ENCODE assay signal across 9 mouse cellular contexts in genomic region chr12:113487693-113488092, GRCm38 (mm10). TPM values are rescaled to one million over a fixed set of nuclear protein-coding genes. Genes with fewer than 3 reads are reported as not detected.
DNase-seq lines count a peak whose midpoint lies in the region; ATAC-seq and TF ChIP-seq lines count a peak whose summit lies in the region.
"Not testable (repeated sequence)": the region's sequence is repeated elsewhere in the genome, so short reads cannot be mapped to it uniquely, and the experiment has no call there.
"Had no signal": no experiment of that assay in that cellular context is flagged by ENCODE, and none has a peak within 500 bp of the region (broad histone marks: within the 10 kb centered on the region; RNA-seq: fewer than 3 reads in every experiment).

No protein-coding gene starts in this region.

- H3K9me3 ChIP-seq in stomach, embryonic 14.5 days (ENCODE audit: control insufficient read depth, low read depth, low read length), result not testable (repeated sequence)

- not testable (repeated sequence) for H3K36me3 ChIP-seq in liver, adult 2 months (ENCODE audit: control insufficient read depth, insufficient read depth, low read length); stomach, embryonic 14.5 days (ENCODE audit: control insufficient read depth, insufficient read depth, low read length)

- TF ChIP-seq CTCF in liver, adult 2 months (IDR thresholded peaks at IDR 0.05; ENCODE audit: low read depth, low read length), result peak; percentile 62

- intact Hi-C loops in heart, postnatal 10 days (cut with DNase I), result loop anchor here (10.0 kb wide), 1 partner anchor 127 kb away; no protein-coding TSS in a partner anchor

- not testable (repeated sequence) for H3K4me1 ChIP-seq in liver, adult 2 months (ENCODE audit: control insufficient read depth, insufficient read depth, low read length); stomach, embryonic 14.5 days (ENCODE audit: control insufficient read depth, insufficient read depth, low read length)

- H3K27ac ChIP-seq in liver, adult 2 months (replicated peaks; ENCODE audit: insufficient read depth, low read depth, low read length); stomach, embryonic 14.5 days (ENCODE audit: low read length): not testable (repeated sequence)

- DNase-seq in B cell, adult 2 months, result peak; percentile 65 to 68
- peak; percentile 71 for DNase-seq in adrenal gland, postnatal 14 days
- DNase-seq in embryo, embryonic 9.5 days (ENCODE audit: extremely low spot score), result peak; percentile 43
- peak; percentile 60 to 74 for DNase-seq in heart, postnatal 10 days
- peak; percentile 62 to 82 for DNase-seq in kidney, postnatal 36 days
- DNase-seq in liver, adult 2 months (ENCODE audit: extremely low read depth, low read depth, low spot score), result peak; percentile 46
- DNase-seq in neural tube, embryonic 10.5 days (ENCODE audit: extremely low spot score, low spot score), result peak; percentile 37

- ATAC-seq in stomach, embryonic 14.5 days (ENCODE audit: insufficient number of reproducible peaks, insufficient read depth, low FRiP score, low read depth), result 0 out of 2 replicates have a peak, but pooled peaks have one; percentile 49

- not testable (repeated sequence) for H3K27me3 ChIP-seq in liver, adult 2 months (ENCODE audit: control insufficient read depth, insufficient read depth, low read length); stomach, embryonic 14.5 days (ENCODE audit: control insufficient read depth, insufficient read depth, low read length)

- not testable (repeated sequence) for H3K9ac ChIP-seq in liver, adult 2 months (ENCODE audit: low read depth, low read length); stomach, embryonic 14.5 days (replicated peaks; ENCODE audit: low read depth, low read length)

- TF ChIP-seq POLR2A in liver, adult 2 months (IDR thresholded peaks at IDR 0.05; ENCODE audit: extremely low read depth, insufficient read depth, low read length), result not testable (repeated sequence)

- H3K4me2 ChIP-seq in stomach, embryonic 14.5 days (replicated peaks; ENCODE audit: low read depth, low read length), result not testable (repeated sequence)

- not testable (repeated sequence) for H3K79me2 ChIP-seq in liver, adult 2 months (ENCODE audit: control insufficient read depth, insufficient read depth, low read length)

- H3K4me3 ChIP-seq in liver, adult 2 months (ENCODE audit: insufficient read depth, low read depth, low read length); stomach, embryonic 14.5 days (ENCODE audit: low read depth, low read length): not testable (repeated sequence)

RNA-seq across cellular contexts. Expression of gene Adam6b, which starts 1.6 kb away (rescaled TPM):
- total RNA-seq in adrenal gland, postnatal 14 days (2021), result 0.26 TPM in 1 of 2 replicates, not detected in the other
- not detected for total RNA-seq in heart, postnatal 10 days (2021)
- not detected in 2 replicates for total RNA-seq in liver, adult 2 months (2014; rRNA removed)
- not detected in 2 replicates for polyA plus RNA-seq in liver, adult 2 months (2012; rRNA removed)
- polyA plus RNA-seq in stomach, embryonic 14.5 days (2014; fragmentation: Nextera tagmentation; extraction: Ambion mirVana), result not detected in 2 replicates
- polyA plus RNA-seq: heart, embryonic 14.5 days had no signal

RNA-seq across cellular contexts. Expression of gene Adam6a, which starts 56.0 kb away (rescaled TPM):
- not detected in 2 replicates for total RNA-seq in adrenal gland, postnatal 14 days (2021)
- not detected for total RNA-seq in heart, postnatal 10 days (2021)
- not detected in 2 replicates for total RNA-seq in liver, adult 2 months (2014; rRNA removed)
- polyA plus RNA-seq in liver, adult 2 months (2012; rRNA removed), result not detected in 2 replicates
- not detected in 2 replicates for polyA plus RNA-seq in stomach, embryonic 14.5 days (2014; fragmentation: Nextera tagmentation; extraction: Ambion mirVana)
- polyA plus RNA-seq: heart, embryonic 14.5 days had no signal
